Mouse (Mus musculus) adipose tissue, adult 10 weeks (tissue): Measurements from ENCODE around the gene Pld2. TPM values are rescaled to one million over a fixed set of nuclear protein-coding genes. Genes with fewer than 3 reads are reported as not detected.

Experiments used
- polyA plus RNA-seq: library from polyadenylated mRNA; stranded (reverse); fragments of 350-450 nt; fragmentation: Illumina TruSeq; extraction: RNeasy Lipid Tissue Mini Kit (QIAGEN cat#74804); gene quantifications from one replicate; pipeline ENCODE4 v1.2.3, GENCODE M21; 2014; ENCODE audit warnings: low read depth, low replicate concordance

The Pld2 gene
- 19.3 TPM for polyA plus RNA-seq

DNA sequence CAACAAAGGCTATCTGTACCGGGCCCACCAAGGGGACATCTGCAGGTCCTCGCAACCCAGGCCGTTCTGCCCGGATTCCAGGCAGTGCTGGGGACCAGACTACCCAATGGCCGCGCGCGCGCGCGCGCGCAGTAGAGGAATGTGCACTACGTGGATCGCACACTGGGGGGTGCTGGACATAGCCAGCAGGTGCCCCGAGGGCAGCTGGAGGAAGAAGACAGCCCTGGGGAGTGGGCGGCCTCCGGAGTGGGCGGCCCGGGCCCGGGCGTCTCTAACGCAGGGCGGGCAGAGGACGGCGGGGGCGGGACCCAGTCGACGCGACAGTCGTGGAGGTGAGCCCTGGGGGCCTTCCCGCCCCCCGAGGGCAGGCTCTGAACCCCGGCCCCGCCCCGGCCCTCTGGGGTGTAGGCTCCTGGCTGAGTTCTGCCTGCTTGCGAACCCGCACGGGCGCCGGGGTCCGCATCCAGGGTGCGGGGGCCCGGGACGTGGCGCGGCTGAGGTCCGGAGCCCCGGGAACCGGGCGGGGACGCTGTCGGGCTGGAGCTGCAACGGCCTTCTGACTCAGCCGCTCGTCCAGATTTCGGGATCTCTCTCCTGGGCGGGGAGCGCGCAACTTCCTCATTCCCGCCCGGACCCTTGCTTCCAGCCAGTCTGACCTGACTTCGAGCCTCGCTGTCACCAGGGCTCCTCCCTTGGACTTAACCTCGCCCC lies at the start of gene Pld2:
TSS of gene Pld2 (plus strand) at position 188 of the 711 bp plus-strand sequence.

DNA sequence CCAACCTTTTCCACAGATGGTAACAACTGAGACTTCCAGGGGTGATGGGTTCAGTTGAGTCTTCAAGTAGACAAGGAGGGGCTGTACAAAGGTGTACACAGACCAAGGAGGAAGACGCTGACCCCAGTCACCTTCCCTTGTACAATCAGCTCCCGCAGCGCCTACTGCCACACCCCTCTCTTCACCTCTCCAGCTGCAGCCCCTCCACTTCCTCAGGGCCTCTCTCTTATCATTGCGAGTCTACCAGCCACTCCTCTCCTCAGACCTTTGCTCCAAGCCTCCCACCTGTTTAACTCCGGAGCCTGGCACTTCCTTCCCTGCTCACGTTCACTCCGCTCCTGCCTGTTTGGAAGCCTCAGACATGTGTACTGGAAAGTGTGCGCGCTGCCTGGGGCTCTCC lies 34.9 kb upstream of the Pld2 start, which contains the start of gene Tm4sf5:
TSS of gene Tm4sf5 (plus strand) at position 275 of the 400 bp plus-strand sequence.

DNA sequence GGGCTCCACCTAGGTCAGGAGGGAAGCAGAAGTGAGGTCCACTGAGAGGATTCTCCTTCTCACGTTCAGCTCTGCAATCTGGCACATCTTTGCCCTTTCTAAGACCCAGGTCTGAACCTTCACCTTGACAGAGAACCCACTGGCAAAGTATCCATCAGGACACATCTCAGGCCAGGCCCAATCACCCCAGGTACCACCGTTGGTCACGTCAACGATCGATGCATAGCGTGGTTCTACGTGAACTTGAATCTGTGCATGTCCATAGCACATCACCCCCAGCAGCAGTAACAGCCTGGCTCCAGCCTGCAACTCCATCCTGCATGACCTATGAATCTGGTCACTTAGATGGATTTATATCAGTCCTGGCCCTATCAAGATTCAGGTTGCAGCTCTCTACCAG lies 25.6 kb upstream of the Pld2 start, which contains the start of gene Vmo1:
TSS of gene Vmo1 (minus strand) at position 329 of the 400 bp plus-strand sequence.

DNA sequence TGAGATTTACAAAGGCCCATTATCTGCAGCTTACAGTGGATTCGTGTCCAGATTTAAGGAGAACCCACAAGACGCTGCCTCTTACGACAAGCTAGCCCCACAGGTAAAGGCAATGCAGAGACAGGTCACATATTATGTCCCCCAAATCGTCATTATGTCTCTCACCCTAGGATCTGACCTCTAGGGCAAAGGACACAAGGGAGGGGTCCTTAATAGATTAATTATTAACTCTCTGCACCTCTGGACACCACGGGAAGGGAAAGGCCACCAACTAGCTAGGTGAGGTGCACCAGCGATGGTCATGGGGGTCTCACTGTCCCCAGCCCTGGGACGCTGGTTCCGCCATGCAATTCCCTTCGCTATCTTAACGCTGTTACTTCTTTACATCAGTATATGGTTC lies 20.9 kb upstream of the Pld2 start, which contains the start of gene Gltpd2:
TSS of gene Gltpd2 (plus strand) at position 274 of the 400 bp plus-strand sequence.

DNA sequence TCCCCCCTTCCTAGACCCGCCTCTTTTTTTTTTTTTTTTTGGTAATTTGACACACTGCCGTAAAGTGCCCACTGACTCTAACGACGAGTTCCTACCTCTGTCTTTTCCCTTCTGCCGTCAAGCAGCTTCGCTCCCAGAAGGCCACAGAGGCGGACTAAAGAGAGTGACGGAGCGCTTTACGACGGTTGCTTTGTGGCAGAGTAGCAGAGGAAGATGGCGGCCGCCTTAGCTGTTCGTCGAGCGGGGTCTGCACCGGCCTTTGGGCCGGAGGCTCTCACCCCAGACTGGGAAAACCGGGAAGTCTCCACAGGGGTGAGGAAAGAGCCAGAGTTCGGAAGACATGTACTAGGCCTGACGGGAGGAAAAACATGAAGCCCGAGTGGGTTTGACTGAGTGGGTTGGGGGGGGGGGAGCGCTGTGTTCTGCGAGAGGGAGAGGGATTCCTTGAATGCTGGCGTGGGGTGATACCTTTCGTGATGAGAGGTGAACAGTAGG lies 14.6 kb upstream of the Pld2 start, which contains the start of gene Psmb6:
TSS of gene Psmb6 (plus strand) at position 184 of the 495 bp plus-strand sequence.

DNA sequence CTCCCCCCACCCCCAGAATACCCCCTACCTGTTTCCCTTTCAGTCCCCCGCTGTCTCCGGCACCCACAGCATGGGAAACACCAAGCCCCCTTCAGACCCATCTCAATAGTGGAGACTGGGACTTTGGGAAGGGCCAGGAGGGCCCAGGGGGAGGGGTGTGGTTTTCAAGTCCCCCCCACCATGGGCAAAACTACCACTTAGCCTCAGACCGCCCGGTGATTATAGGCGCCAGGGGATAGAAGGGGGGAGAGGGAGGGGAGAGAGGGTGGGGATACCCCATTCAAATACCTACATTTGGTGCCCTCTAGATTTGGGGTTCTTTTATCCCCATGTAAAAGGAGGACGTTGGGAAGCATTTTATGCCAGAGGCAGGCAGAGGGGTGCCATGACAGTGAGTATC lies 7.0 kb upstream of the Pld2 start, which contains the start of gene Gm40193:
TSS of gene Gm40193 (minus strand) at position 101 of the 400 bp plus-strand sequence.

DNA sequence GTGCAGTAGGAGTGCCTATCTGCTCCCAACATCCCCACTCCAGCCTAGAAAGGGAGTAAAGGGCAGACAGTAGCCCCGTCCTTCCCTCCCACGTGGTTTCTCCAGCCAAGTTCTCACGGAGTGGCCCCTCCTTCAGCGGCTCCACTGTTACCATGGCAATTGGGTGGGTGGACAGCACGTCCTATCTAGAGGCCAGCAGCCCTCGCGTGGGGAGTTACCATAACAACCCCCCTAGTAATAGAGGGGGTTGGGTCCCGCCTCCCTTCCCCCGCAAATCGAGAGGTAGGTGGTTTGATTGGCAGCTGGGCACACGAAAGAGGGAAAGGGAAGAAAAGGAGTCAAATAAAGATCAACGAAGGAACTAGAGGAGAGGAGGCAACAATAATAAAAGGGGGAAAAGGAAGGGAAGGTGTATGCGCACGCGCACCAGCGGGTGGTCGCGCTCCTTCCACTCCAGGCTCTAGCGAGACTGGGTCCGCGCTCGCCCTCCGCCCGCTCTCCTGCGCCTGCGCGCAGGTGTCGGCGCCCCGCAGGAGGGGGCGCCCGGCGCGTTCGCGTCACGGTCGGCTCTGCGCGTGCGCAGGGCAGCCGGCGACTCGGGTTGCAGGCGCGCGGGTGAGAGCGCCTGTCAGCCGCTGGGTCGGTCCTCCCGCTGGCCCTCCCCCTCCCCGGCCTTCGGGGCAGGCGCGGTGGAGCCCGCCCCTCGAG lies 22.6 kb downstream of the Pld2 start, which contains the start of gene Mink1:
TSS of gene Mink1 (plus strand) at position 595 of the 708 bp plus-strand sequence.

Other genes with a start within 250 kb of the Pld2 start
- 2.6 TPM for gene Alox12e, start 217.4 kb upstream of the Pld2 start, polyA plus RNA-seq
- gene Alox15, start 188.0 kb upstream of the Pld2 start, polyA plus RNA-seq: 2.4 TPM
- 15.2 TPM for gene Pelp1, start 130.0 kb upstream of the Pld2 start, polyA plus RNA-seq
- gene Arrb2, start 107.4 kb upstream of the Pld2 start, polyA plus RNA-seq: 45.5 TPM
- 24.2 TPM for gene Med11, start 88.1 kb upstream of the Pld2 start, polyA plus RNA-seq
- 5.6 TPM for gene Zmynd15, start 80.6 kb upstream of the Pld2 start, polyA plus RNA-seq
- 14.8 TPM for gene Cxcl16, start 80.1 kb upstream of the Pld2 start, polyA plus RNA-seq
- not detected for gene Tm4sf5, start 34.8 kb upstream of the Pld2 start, polyA plus RNA-seq
- gene Vmo1, start 25.4 kb upstream of the Pld2 start, polyA plus RNA-seq: not detected
- gene Gltpd2, start 20.9 kb upstream of the Pld2 start, polyA plus RNA-seq: not detected
- gene Psmb6, start 14.7 kb upstream of the Pld2 start, polyA plus RNA-seq: 235 TPM
- gene Gm40193, start 7.1 kb upstream of the Pld2 start, polyA plus RNA-seq: not detected
- 74.4 TPM for gene Mink1, start 22.8 kb downstream of the Pld2 start, polyA plus RNA-seq
- 9.8 TPM for gene 4930544D05Rik, start 75.8 kb downstream of the Pld2 start, polyA plus RNA-seq
- gene Chrne, start 79.2 kb downstream of the Pld2 start, polyA plus RNA-seq: 0.88 TPM
- gene Gp1ba, start 99.1 kb downstream of the Pld2 start, polyA plus RNA-seq: not detected
- gene Rnf167, start 107.2 kb downstream of the Pld2 start, polyA plus RNA-seq: 80.8 TPM
- gene Slc25a11, start 107.4 kb downstream of the Pld2 start, polyA plus RNA-seq: 126 TPM
- 446 TPM for gene Pfn1, start 114.6 kb downstream of the Pld2 start, polyA plus RNA-seq
- 36.3 TPM for gene Eno3, start 117.1 kb downstream of the Pld2 start, polyA plus RNA-seq
- 75.7 TPM for gene Spag7, start 129.4 kb downstream of the Pld2 start, polyA plus RNA-seq
- gene Camta2, start 148.0 kb downstream of the Pld2 start, polyA plus RNA-seq: 27.5 TPM
- 21.7 TPM for gene Inca1, start 160.1 kb downstream of the Pld2 start, polyA plus RNA-seq
- 97.3 TPM for gene Kif1c, start 160.5 kb downstream of the Pld2 start, polyA plus RNA-seq
- 6.4 TPM for gene Zfp3, start 224.1 kb downstream of the Pld2 start, polyA plus RNA-seq